Mouse (Mus musculus): ENCODE measurements around the gene Baiap2. TPM values are rescaled to one million over a fixed set of nuclear protein-coding genes. Genes with fewer than 3 reads are reported as not detected.
A peak's percentile ranks its signal among the peaks of the same experiment; 100 is the strongest.

Gene Baiap2
- total and polyA plus RNA-seq, 3 experiments = 5.8 to 10.9 (median 10.3) TPM

DNA sequence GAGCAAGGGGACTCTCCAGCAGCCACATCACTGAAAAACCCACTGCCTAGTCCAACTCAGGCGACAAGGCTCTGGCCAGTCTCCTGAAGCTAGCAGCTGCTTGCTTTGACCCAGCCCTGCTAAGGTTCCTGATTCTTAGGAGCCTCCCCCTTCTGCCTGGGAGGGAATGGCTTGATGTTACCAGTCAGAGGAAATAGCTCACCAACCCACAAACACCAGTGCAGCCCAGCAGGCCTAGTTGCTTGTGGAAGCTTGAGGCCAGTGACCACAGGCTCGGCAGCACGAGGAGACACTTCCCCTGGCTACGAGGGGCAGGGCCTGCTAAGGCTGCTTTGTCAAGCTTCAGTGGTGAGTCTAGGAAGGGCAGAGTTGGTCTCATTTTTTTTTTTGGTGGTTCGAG, 17.4 kb upstream of the Baiap2 start:
- H3K4me1 ChIP-seq (ENCODE audit: control insufficient read depth, insufficient read depth, low read length) = no peaks in the 10 kb centered on the region
- H3K27me3 ChIP-seq (ENCODE audit: control insufficient read depth, insufficient read depth, low read length) = no peaks in the 10 kb centered on the region
- no peaks in the 10 kb centered on the region for H3K79me2 ChIP-seq (replicated peaks; ENCODE audit: control insufficient read depth, insufficient read depth, low read length)
- H3K9ac ChIP-seq (ENCODE audit: low read depth, low read length) = no peak overlapping the region
- no peak overlapping the region for H3K27ac ChIP-seq
- 72% methylated on average over 5 of the region's 5 CpGs for WGBS
- no peak for TF ChIP-seq POLR2A (IDR thresholded peaks at IDR 0.05; ENCODE audit: insufficient read depth, low read depth, low read length)
- no peak for TF ChIP-seq EP300 (IDR thresholded peaks at IDR 0.05; ENCODE audit: insufficient read depth, low read depth, low read length)
- TF ChIP-seq CTCF (IDR thresholded peaks at IDR 0.05) = no peak
- no peak overlapping the region for H3K4me3 ChIP-seq
- DNase-seq = peak in 1 of 2 experiments; percentile 68
- no peaks in the 10 kb centered on the region for H3K36me3 ChIP-seq (ENCODE audit: control insufficient read depth, insufficient read depth, low read length)
- intact Hi-C loops (cut with DNase I) = no loop called here

DNA sequence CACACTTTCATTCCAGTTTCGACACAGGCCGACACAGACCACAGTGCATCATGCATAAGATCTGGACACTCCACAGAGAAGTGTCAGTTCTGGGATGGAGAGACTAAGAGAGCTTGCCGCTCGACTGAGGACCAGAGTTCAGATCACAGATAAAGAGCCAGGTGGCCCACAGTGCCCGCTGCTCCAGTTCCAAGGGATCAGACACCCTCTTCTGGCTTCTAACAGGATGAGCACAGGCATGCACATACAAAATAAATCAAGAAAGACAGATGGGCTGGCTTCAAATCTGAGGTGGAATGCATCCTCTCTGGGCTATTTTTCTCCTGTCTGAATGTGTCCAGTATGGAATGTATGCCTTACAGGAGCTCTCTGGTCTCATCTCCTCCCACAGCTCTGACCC, 15.8 kb upstream of the Baiap2 start:
- Histone ChIP-seq H3K4me1 (ENCODE audit: control insufficient read depth, insufficient read depth, low read length) (no peaks in the 10 kb centered on the region), H3K27ac (no peak overlapping the region), H3K36me3 (ENCODE audit: control insufficient read depth, insufficient read depth, low read length) (no peaks in the 10 kb centered on the region), H3K4me3 (no peak overlapping the region), H3K9ac (ENCODE audit: low read depth, low read length) (no peak overlapping the region), H3K27me3 (ENCODE audit: control insufficient read depth, insufficient read depth, low read length) (no peaks in the 10 kb centered on the region), H3K79me2 (replicated peaks; ENCODE audit: control insufficient read depth, insufficient read depth, low read length) (no peaks in the 10 kb centered on the region)
- WGBS = 70% methylated on average over 5 of the region's 5 CpGs
- intact Hi-C loops (cut with DNase I) = no loop called here
- TF ChIP-seq EP300 (IDR thresholded peaks at IDR 0.05; ENCODE audit: insufficient read depth, low read depth, low read length) = no peak
- no peak for TF ChIP-seq POLR2A (IDR thresholded peaks at IDR 0.05; ENCODE audit: insufficient read depth, low read depth, low read length)
- TF ChIP-seq CTCF (IDR thresholded peaks at IDR 0.05) = no peak
- no peak for DNase-seq

DNA sequence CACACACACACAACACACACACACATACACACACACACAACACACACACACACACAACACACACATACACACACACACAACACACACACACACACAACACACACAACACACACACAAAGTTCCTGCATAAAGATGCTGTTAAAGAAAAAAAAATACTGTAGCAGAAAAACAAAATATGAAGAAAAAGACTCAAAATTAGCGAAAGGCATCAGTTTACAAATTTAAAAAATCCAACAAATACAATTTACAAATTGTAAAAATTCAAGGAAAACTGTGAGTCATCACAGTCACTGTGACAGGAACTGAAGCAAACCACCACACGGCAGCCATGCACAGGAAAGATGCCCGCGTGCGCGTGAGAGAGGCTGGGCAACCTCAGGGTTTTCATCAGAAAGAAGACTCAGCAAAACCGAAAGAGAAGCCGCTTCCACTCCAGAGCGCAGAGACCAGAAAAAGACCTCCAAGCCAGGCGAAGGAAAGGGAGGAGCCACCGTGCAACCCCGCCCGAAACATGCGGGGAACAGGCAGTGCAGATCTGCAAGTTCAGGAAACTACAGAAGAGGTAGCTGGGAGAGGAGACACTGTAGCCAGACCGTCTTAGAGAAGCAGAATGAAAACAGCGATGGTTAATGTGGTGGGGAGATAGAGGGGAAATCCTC, 14.4 kb upstream of the Baiap2 start:
- intact Hi-C loops (cut with DNase I) = no loop called here
- peak overlapping the region; percentile 36; the same call in 1 of the 2 replicates for H3K9ac ChIP-seq (ENCODE audit: low read depth, low read length)
- TF ChIP-seq CTCF (IDR thresholded peaks at IDR 0.05) = no peak
- TF ChIP-seq POLR2A (IDR thresholded peaks at IDR 0.05; ENCODE audit: insufficient read depth, low read depth, low read length) = no peak; the same call in 1 of the 2 replicates
- no peak for TF ChIP-seq EP300 (IDR thresholded peaks at IDR 0.05; ENCODE audit: insufficient read depth, low read depth, low read length)
- peaks cover 2% of the 10 kb centered on the region; the same call in 1 of the 2 replicates for H3K4me1 ChIP-seq (ENCODE audit: control insufficient read depth, insufficient read depth, low read length)
- DNase-seq = peak; percentile 69 to 78
- H3K27me3 ChIP-seq (ENCODE audit: control insufficient read depth, insufficient read depth, low read length) = no peaks in the 10 kb centered on the region
- peak overlapping the region; percentile 20; the same call in 1 of the 2 replicates for H3K27ac ChIP-seq
- no peaks in the 10 kb centered on the region for H3K79me2 ChIP-seq (replicated peaks; ENCODE audit: control insufficient read depth, insufficient read depth, low read length)
- no peaks in the 10 kb centered on the region for H3K36me3 ChIP-seq (ENCODE audit: control insufficient read depth, insufficient read depth, low read length)
- peak overlapping the region; percentile 15; the same call in 1 of the 2 replicates for H3K4me3 ChIP-seq
- 27% methylated on average over 16 of the region's 16 CpGs for WGBS

DNA sequence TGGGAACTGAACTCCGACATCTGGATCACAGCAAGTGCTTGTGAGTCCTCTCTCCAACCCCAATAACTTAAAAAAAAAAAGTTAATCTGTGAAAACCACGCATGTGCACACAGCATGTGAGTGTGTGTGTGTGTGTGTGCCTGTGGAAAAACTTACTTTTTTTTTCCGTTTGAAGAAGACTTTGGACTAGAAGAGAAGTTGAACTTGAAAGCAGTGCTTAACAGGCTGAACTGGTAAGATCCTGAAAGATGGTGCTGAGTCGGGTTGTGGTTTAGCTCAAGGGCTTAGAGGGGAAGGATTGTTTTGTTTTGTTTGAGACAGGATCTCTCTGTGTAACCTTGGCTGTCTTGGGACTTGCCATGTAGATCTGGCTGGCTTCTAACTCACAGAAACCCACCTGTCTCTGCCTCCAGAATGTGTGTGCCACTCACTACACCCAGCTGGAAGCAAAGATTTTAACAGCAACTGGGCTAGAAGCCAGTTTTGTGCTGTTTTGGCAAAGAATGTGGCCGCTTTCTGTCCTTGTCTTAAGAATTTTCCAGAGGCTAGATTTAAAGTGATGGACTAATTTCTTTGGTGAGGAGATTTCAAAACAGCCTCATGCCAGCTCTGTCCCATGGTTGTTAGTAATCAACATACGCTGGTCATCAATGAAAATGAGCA, 12.8 kb upstream of the Baiap2 start:
- Histone ChIP-seq H3K4me1 (ENCODE audit: control insufficient read depth, insufficient read depth, low read length) (peaks cover 2% of the 10 kb centered on the region; the same call in 1 of the 2 replicates), H3K27ac (no peak overlapping the region), H3K27me3 (ENCODE audit: control insufficient read depth, insufficient read depth, low read length) (no peaks in the 10 kb centered on the region), H3K79me2 (replicated peaks; ENCODE audit: control insufficient read depth, insufficient read depth, low read length) (no peaks in the 10 kb centered on the region), H3K4me3 (no peak overlapping the region), H3K36me3 (ENCODE audit: control insufficient read depth, insufficient read depth, low read length) (no peaks in the 10 kb centered on the region), H3K9ac (ENCODE audit: low read depth, low read length) (no peak overlapping the region)
- TF ChIP-seq POLR2A (IDR thresholded peaks at IDR 0.05; ENCODE audit: insufficient read depth, low read depth, low read length) = no peak
- no peak for TF ChIP-seq EP300 (IDR thresholded peaks at IDR 0.05; ENCODE audit: insufficient read depth, low read depth, low read length)
- no peak for TF ChIP-seq CTCF (IDR thresholded peaks at IDR 0.05)
- 74% methylated on average over 6 of the region's 6 CpGs for WGBS
- DNase-seq = no peak
- intact Hi-C loops (cut with DNase I) = loop anchor here (2.0 to 10.0 kb wide), 2 partner anchors 25 to 165 kb away; partner anchors contain the start of genes Ndufaf8 and Tepsin

DNA sequence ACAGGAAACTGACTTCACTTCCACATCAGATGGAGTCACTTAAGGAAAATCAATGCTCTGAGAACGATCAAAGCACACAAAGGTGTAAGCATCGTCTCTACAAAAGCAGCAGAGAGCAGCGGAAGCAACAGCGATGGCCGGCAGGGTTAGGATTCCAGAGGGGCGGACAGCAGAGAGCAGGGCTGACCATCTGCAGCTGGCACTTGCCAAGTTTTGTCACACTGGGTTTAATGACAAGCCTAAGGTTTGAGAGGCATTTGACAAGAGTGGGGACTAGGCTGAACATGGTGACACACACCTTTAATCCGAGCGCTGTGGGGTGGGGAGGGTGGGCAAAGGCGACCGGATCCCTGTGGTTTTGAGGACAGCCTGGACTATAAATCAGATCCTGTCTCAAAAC, 10.8 kb upstream of the Baiap2 start:
- Histone ChIP-seq H3K9ac (ENCODE audit: low read depth, low read length) (no peak overlapping the region), H3K4me3 (no peak overlapping the region), H3K27ac (no peak overlapping the region), H3K4me1 (ENCODE audit: control insufficient read depth, insufficient read depth, low read length) (peaks cover 2% of the 10 kb centered on the region; the same call in 1 of the 2 replicates), H3K36me3 (ENCODE audit: control insufficient read depth, insufficient read depth, low read length) (no peaks in the 10 kb centered on the region), H3K79me2 (replicated peaks; ENCODE audit: control insufficient read depth, insufficient read depth, low read length) (no peaks in the 10 kb centered on the region), H3K27me3 (ENCODE audit: control insufficient read depth, insufficient read depth, low read length) (no peaks in the 10 kb centered on the region)
- WGBS = 67% methylated on average over 10 of the region's 10 CpGs
- no peak for DNase-seq
- intact Hi-C loops (cut with DNase I) = loop anchor here (2.0 to 10.0 kb wide), 2 partner anchors 23 to 163 kb away; partner anchors contain the start of genes Ndufaf8 and Tepsin
- no peak for TF ChIP-seq CTCF (IDR thresholded peaks at IDR 0.05)
- TF ChIP-seq EP300 (IDR thresholded peaks at IDR 0.05; ENCODE audit: insufficient read depth, low read depth, low read length) = no peak
- TF ChIP-seq POLR2A (IDR thresholded peaks at IDR 0.05; ENCODE audit: insufficient read depth, low read depth, low read length) = no peak

DNA sequence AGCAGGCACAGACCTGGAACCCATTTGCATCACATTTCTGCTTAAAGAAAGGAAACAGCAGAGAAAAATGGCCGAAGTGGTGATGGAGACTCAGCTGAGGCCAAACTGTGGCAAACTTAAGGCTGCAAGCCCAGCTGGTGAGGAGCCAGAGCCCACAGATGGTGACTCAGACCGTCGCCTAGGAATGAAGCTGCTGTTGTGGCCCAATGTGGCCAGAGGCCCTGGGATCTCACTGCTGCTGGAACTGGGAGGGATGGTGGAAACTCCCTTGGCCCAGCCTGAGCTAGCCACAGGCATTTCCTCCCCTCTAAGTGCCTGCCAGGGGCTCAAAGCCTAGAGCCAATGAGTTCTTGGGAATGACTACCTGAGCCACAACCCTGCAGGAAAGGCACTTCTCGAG, 9.4 kb upstream of the Baiap2 start:
- Histone ChIP-seq H3K36me3 (ENCODE audit: control insufficient read depth, insufficient read depth, low read length) (no peaks in the 10 kb centered on the region), H3K4me3 (no peak overlapping the region), H3K27ac (no peak overlapping the region), H3K9ac (ENCODE audit: low read depth, low read length) (no peak overlapping the region), H3K27me3 (ENCODE audit: control insufficient read depth, insufficient read depth, low read length) (no peaks in the 10 kb centered on the region), H3K79me2 (replicated peaks; ENCODE audit: control insufficient read depth, insufficient read depth, low read length) (no peaks in the 10 kb centered on the region), H3K4me1 (ENCODE audit: control insufficient read depth, insufficient read depth, low read length) (peaks cover 3% of the 10 kb centered on the region)
- peak; percentile 58 to 69 for DNase-seq
- WGBS = 35% methylated on average over 4 of the region's 4 CpGs
- TF ChIP-seq CTCF (IDR thresholded peaks at IDR 0.05) = no peak
- no peak for TF ChIP-seq EP300 (IDR thresholded peaks at IDR 0.05; ENCODE audit: insufficient read depth, low read depth, low read length)
- no peak for TF ChIP-seq POLR2A (IDR thresholded peaks at IDR 0.05; ENCODE audit: insufficient read depth, low read depth, low read length)
- intact Hi-C loops (cut with DNase I) = loop anchor here (10.0 kb wide), 1 partner anchor 162 kb away; the partner anchor contains the start of genes Ndufaf8 and Tepsin

Data from heart, adult 2 months (tissue).